Mouse (Mus musculus) monocyte, adult 5-6 weeks (primary cell): ENCODE results near the gene Mafb. TPM values are rescaled to one million over a fixed set of nuclear protein-coding genes. Genes with fewer than 3 reads are reported as not detected.

Experiments used
- ATAC-seq: fragments of 153-309, 156-312 bp; replicated peaks from 2 replicates; pipeline ENCODE4 v1.8.0; 2017; ENCODE audit warnings: mild to moderate bottlenecking; ENCODE audit not compliant: low TSS enrichment, insufficient number of reproducible peaks, severe bottlenecking, poor library complexity, low FRiP score
- total RNA-seq: library from RNA; stranded (forward); fragments of 200-1000, 200-491, 200-594 nt; gene quantifications from 3 replicates; pipeline ENCODE4 v1.2.3, GENCODE M21; 2017

Gene Mafb
- total RNA-seq, 1 experiment from 2014 or later, result 18.0 TPM

GRCm38 (mm10) chr2:160365107-160365911 lies 1.6 kb downstream of the Mafb start:
- ATAC-seq, result no peak

DNA sequence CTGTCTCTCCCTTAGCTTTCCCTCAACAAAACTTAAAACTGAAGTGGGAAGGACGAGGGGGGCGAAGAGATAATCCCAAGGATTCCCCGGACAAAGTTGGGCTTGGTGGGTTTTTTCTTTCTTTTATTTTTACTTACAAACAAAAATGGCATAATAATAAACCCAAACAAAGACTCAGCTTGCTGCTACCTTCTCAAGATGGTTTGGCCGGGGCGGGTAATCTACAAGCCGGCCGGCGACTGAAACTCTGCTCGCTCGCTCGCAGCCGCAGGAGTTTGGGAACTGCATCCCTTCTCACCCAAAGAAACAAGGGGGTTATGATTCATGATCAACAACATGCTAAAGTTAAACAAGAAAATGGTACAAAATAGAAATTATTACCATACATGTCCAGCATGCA lies 2.2 kb downstream of the Mafb start:
- ATAC-seq, result no peak

GRCm38 (mm10) chr2:160364128-160364650 lies 2.7 kb downstream of the Mafb start:
- no peak for ATAC-seq

GRCm38 (mm10) chr2:160363201-160363600 lies 3.7 kb downstream of the Mafb start:
- no peak for ATAC-seq

GRCm38 (mm10) chr2:160361442-160362121 lies 5.3 kb downstream of the Mafb start:
- ATAC-seq, result peak; percentile 42; the same call in 1 of the 2 replicates

GRCm38 (mm10) chr2:160360234-160360874 lies 6.5 kb downstream of the Mafb start:
- no peak for ATAC-seq

DNA sequence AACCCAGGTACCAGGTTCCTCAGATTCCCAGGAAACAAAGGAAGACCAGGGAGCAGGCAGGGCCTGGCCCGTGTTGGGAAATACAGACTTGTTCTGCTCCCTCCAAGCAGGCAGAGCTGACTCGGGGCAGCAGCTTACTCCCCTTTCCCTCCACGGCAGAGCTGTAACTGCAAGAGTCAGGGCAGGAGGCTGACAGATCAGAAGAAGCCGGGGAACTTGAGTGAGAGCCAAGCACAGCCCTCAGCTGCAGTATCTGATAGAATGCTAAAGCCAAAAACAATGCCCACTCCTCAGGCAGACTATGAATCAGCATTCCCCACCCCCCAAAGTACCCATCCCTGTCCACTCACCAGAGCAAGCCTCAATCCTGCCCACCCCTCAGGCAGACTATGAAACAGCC lies 8.0 kb downstream of the Mafb start:
- ATAC-seq, result no peak

DNA sequence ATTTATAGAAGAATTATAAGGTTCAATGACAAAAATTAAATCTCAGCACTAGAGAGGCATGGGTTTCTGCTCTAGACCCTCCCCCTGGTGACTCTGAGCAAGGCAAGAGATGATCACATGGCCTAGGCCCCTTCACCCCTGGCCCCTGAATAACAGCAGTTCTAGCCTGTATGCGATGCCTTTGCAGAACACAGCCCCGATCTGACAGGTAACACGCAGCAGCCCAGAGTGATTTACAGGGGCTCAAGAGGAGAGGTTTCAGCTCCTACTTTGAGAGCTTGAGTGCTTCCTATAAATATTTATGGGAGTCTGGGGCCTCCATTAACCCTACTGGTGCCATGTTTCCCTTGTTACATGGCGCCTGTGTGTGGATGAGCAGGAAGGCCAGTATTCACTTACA lies 9.4 kb downstream of the Mafb start:
- ATAC-seq, result no peak

- no peak for ATAC-seq
Measured at GRCm38 (mm10) chr2:160356132-160356531, 10.7 kb downstream of the Mafb start.

DNA sequence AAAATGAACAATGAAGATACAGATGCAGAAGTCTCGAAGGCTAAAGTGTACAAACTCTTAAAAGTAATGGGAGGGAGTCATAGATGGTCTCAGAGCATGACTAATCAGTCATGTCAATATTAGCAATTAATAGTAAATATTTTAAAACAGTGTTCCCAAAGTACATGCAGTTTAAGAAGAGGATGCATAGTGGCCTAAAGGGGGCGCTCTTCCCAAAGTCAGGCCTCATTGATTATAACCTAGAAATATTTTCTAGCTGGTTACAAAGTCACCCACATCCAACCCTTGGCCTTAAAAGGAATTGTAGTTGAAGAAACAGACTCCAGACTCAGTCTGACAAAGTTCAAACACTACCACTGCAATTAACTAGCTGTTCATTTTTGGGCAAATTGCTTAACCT lies 12.5 kb downstream of the Mafb start:
- no peak for ATAC-seq

GRCm38 (mm10) chr2:160353581-160353980 lies 13.3 kb downstream of the Mafb start:
- ATAC-seq, result no peak; the same call in 1 of the 2 replicates

DNA sequence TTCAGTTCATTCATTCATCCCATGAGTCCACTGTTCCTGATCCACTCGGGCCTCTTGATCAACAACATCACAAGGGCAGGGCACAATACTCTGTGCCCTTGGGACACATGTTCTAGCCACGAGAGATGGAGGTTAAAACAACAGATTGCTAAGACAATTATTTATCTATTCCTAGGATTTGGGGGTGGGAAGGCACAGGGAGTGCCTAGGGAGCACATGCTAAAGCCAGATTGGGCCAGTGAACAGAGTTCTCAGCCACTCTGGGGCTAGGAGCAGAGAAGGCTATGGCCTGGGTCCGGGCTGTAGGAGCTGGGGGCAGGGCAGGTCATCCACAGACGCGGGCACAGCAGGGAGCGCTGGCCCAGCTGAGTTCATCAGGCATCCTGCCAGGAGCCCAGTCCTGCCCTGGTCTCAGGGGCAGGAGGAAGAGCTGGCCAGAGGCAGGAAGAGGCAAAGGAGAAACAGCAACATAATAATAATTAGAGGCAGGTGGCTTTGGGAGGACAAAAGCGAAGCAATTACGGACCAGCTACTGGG lies 15.8 kb downstream of the Mafb start:
- ATAC-seq, result no peak

GRCm38 (mm10) chr2:160349578-160349977 lies 17.3 kb downstream of the Mafb start:
- ATAC-seq, result no peak

- no peak for ATAC-seq
Measured at GRCm38 (mm10) chr2:160348796-160349195, 18.1 kb downstream of the Mafb start.

DNA sequence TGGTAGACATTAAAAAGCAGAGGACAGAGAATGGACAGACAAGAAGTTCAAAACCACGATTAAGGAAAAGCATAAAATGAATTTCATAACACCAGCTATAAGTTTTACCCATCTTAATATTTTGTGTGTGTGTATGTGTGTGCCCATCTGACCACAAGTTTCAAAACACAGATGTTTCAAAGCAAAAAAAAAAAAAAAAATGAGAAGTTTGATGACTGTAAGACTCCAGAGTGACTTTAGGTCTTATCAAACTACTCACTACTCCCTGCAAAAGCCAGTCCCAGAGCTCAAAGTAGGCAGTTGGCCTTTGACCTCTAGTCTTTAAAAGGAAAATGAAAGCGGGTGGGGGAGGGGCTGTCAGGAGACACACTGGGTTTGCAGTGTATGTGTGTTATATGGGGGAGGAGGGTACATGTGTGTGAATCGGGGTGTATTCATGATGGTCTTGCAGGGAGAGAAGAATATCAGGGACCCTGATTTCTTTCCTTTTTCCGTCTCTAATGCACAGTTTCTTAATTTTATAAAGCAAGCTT lies 18.7 kb downstream of the Mafb start:
- ATAC-seq, result no peak

- ATAC-seq, result no peak
Measured at GRCm38 (mm10) chr2:160345644-160346043, 21.2 kb downstream of the Mafb start.

GRCm38 (mm10) chr2:160340121-160340520 lies 26.7 kb downstream of the Mafb start:
- no peak for ATAC-seq

GRCm38 (mm10) chr2:160339595-160339994 lies 27.3 kb downstream of the Mafb start:
- ATAC-seq, result no peak

GRCm38 (mm10) chr2:160336053-160336452 lies 30.8 kb downstream of the Mafb start:
- ATAC-seq, result no peak
